Mouse (Mus musculus): ENCODE measurements around the gene Stk11. TPM values are rescaled to one million over a fixed set of nuclear protein-coding genes. Genes with fewer than 3 reads are reported as not detected.
"Not testable (repeated sequence)": the region's sequence is repeated elsewhere in the genome, so short reads cannot be mapped to it uniquely, and the experiment has no call there.

The Stk11 gene
- polyA plus RNA-seq, 1 experiment from 2014 or later = 15.4 TPM

DNA sequence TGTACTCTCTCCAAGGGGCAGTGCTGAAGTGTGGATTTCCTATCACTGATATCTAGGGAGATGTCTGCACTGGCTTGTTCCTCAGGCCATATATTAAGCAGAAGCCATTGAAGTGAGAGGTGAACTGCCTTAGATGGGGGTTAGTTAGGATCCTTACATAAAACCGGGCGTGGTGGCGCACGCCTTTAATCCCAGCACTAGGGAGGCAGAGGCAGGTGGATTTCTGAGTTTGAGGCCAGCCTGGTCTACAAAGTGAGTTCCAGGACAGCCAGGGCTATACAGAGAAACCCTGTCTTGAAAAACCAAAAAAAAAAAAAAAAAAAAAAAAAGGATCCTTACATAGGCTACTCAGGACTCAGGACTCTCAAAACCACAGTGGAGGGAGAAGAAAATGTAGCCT is 50.5 kb downstream of the Stk11 start:
- H3K4me1 ChIP-seq (ENCODE audit: control insufficient read depth, insufficient read depth, low read length) = peaks cover 46% of the 10 kb centered on the region
- H3K4me2 ChIP-seq (ENCODE audit: low read length) = peak overlapping the region; percentile 97
- 93% methylated on average over 4 of the region's 4 CpGs for WGBS
- not testable (repeated sequence) for ATAC-seq; H3K36me3 ChIP-seq (ENCODE audit: control insufficient read depth, insufficient read depth, low read length); H3K4me3 ChIP-seq (ENCODE audit: low read depth, low read length); H3K9me3 ChIP-seq (replicated peaks; ENCODE audit: control insufficient read depth, low read length, poor library complexity, severe bottlenecking); H3K27me3 ChIP-seq (ENCODE audit: control insufficient read depth, insufficient read depth, low read depth, low read length)
- peak overlapping the region; percentile 82 for H3K27ac ChIP-seq (ENCODE audit: low read length)
- peak overlapping the region; percentile 75 for H3K9ac ChIP-seq (ENCODE audit: low read depth, low read length)

DNA sequence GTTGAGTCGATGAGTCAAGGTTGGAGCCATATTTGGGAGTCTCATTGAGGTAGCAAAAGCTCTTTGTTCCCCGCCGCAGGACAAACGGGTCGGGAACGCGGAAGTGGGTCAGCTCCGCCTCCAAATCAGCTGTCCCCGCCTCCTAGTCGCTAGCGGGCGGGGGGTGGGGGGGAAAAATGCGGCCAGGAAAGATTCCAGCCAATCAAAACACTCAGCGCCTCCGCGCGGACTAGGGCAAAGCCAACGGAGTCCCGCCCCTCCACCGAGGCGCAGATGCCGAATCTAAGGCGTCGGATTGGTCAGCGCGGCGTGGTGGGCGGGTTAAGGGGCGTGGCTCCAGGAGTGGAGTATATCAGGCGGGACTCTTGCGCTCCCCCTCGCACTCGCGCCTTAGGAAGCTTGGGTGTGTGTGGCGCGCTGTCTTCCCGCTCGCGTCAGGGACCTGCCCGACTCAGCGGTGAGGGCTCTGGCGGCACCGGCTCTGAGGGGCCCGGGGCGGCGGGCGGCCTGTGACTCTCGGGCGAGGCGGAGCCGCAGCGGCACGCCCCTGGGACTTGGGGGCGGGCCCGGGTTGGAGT is 51.9 kb downstream of the Stk11 start:
- peak overlapping the region; percentile 99 for H3K9ac ChIP-seq (ENCODE audit: low read depth, low read length)
- peak; percentile 91 for ATAC-seq
- under 1% methylated on average over 49 of the region's 55 CpGs for whole genome bisulfite sequencing
- peak overlapping the region; percentile 93 for H3K4me3 ChIP-seq (ENCODE audit: low read depth, low read length)
- H3K36me3 ChIP-seq (ENCODE audit: control insufficient read depth, insufficient read depth, low read length) = peaks cover 19% of the 10 kb centered on the region
- H3K9me3 ChIP-seq (replicated peaks; ENCODE audit: control insufficient read depth, low read length, poor library complexity, severe bottlenecking) = no peaks in the 10 kb centered on the region
- no peaks in the 10 kb centered on the region for H3K27me3 ChIP-seq (ENCODE audit: control insufficient read depth, insufficient read depth, low read depth, low read length)
- H3K27ac ChIP-seq (ENCODE audit: low read length) = peak overlapping the region; percentile 100
- peak overlapping the region; percentile 77 for H3K4me2 ChIP-seq (ENCODE audit: low read length)
- peaks cover 51% of the 10 kb centered on the region for H3K4me1 ChIP-seq (ENCODE audit: control insufficient read depth, insufficient read depth, low read length)

DNA sequence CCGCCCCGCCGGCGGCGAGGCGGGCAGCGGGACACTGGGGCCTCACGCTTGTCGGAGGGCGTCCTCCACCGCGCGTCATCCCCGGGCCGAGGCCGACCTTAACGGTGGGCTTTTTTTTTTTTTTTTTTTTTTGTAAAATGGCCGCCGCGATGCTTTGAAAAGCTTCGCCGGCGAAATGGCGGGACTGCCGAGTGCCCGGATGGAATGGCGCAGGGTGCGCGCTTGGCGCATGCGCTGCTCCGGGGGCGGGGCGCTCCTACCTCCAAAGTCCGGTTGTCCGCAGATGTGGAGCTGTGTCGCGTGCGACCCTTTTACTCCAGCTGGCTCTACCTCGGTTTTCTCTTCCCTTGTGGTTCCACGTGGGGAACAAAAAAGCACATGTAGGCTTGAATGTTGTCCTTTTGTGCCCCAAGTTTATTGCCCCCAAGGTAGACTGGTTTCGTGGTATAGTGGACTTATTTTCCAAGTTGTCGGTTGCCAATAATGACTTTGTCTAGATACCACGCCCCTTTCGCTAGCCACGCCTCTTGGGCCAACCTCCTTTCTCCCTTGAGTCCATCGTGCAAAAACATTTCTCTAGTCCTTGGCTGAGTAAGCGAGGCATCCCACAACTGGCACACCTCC is 52.5 kb downstream of the Stk11 start:
- 1% methylated on average over 47 of the region's 48 CpGs for WGBS
- peak overlapping the region; percentile 100 for H3K27ac ChIP-seq (ENCODE audit: low read length)
- H3K4me3 ChIP-seq (ENCODE audit: low read depth, low read length) = peak overlapping the region; percentile 93
- peak overlapping the region; percentile 77 for H3K4me2 ChIP-seq (ENCODE audit: low read length)
- peak overlapping the region; percentile 99 for H3K9ac ChIP-seq (ENCODE audit: low read depth, low read length)
- no peaks in the 10 kb centered on the region for H3K9me3 ChIP-seq (replicated peaks; ENCODE audit: control insufficient read depth, low read length, poor library complexity, severe bottlenecking)
- peak; percentile 46 for ATAC-seq
- peaks cover 53% of the 10 kb centered on the region for H3K4me1 ChIP-seq (ENCODE audit: control insufficient read depth, insufficient read depth, low read length)
- no peaks in the 10 kb centered on the region for H3K27me3 ChIP-seq (ENCODE audit: control insufficient read depth, insufficient read depth, low read depth, low read length)
- peaks cover 19% of the 10 kb centered on the region for H3K36me3 ChIP-seq (ENCODE audit: control insufficient read depth, insufficient read depth, low read length)

GRCm38 (mm10) chr10:80169070-80169469 is 53.5 kb downstream of the Stk11 start:
- 29% methylated on average over 1 of the region's 1 CpGs for WGBS
- peak overlapping the region; percentile 100; the same call in 1 of the 2 replicates for H3K27ac ChIP-seq (ENCODE audit: low read length)
- H3K4me1 ChIP-seq (ENCODE audit: control insufficient read depth, insufficient read depth, low read length) = peaks cover 52% of the 10 kb centered on the region

GRCm38 (mm10) chr10:80169651-80170050 is 54.0 kb downstream of the Stk11 start:
- H3K27ac ChIP-seq (ENCODE audit: low read length) = no peak overlapping the region

More at GRCm38 (mm10) chr10:80169070-80169469, 53.5 kb downstream of the Stk11 start:
- H3K4me2 ChIP-seq (ENCODE audit: low read length) = peak overlapping the region; percentile 77
- ATAC-seq = no peak
- H3K27me3 ChIP-seq (ENCODE audit: control insufficient read depth, insufficient read depth, low read depth, low read length) = no peaks in the 10 kb centered on the region
- peaks cover 19% of the 10 kb centered on the region for H3K36me3 ChIP-seq (ENCODE audit: control insufficient read depth, insufficient read depth, low read length)
- peak overlapping the region; percentile 93 for H3K4me3 ChIP-seq (ENCODE audit: low read depth, low read length)
- peak overlapping the region; percentile 99; the same call in 1 of the 2 replicates for H3K9ac ChIP-seq (ENCODE audit: low read depth, low read length)
- no peaks in the 10 kb centered on the region for H3K9me3 ChIP-seq (replicated peaks; ENCODE audit: control insufficient read depth, low read length, poor library complexity, severe bottlenecking)

DNA sequence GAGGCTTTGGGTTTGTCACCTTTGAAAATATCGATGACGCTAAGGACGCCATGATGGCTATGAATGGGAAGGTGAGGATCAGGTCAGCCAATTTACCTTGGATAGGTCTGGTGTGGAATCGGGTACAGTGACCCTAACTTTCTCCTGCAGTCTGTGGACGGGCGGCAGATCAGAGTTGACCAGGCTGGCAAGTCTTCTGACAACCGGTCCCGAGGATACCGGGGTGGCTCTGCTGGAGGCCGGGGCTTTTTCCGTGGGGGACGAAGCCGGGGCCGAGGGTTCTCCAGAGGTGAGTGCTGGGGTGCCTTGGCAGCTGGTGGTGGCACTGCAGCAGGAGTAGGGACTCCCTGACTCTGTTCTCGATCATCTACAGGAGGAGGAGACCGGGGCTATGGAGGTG is 54.4 kb downstream of the Stk11 start:
- no peak overlapping the region for H3K4me3 ChIP-seq (ENCODE audit: low read depth, low read length)
- peaks cover 45% of the 10 kb centered on the region for H3K4me1 ChIP-seq (ENCODE audit: control insufficient read depth, insufficient read depth, low read length)
- no peak overlapping the region for H3K4me2 ChIP-seq (ENCODE audit: low read length)

More at GRCm38 (mm10) chr10:80169651-80170050, 54.0 kb downstream of the Stk11 start:
- no peak overlapping the region for H3K4me3 ChIP-seq (ENCODE audit: low read depth, low read length)
- 87% methylated on average over 7 of the region's 7 CpGs for WGBS
- no peak for ATAC-seq
- peaks cover 19% of the 10 kb centered on the region for H3K36me3 ChIP-seq (ENCODE audit: control insufficient read depth, insufficient read depth, low read length)
- H3K4me2 ChIP-seq (ENCODE audit: low read length) = no peak overlapping the region
- H3K9me3 ChIP-seq (replicated peaks; ENCODE audit: control insufficient read depth, low read length, poor library complexity, severe bottlenecking) = no peaks in the 10 kb centered on the region
- H3K9ac ChIP-seq (ENCODE audit: low read depth, low read length) = no peak overlapping the region
- no peaks in the 10 kb centered on the region for H3K27me3 ChIP-seq (ENCODE audit: control insufficient read depth, insufficient read depth, low read depth, low read length)
- H3K4me1 ChIP-seq (ENCODE audit: control insufficient read depth, insufficient read depth, low read length) = peaks cover 46% of the 10 kb centered on the region

GRCm38 (mm10) chr10:80170601-80171021 is 55.0 kb downstream of the Stk11 start:
- no peak overlapping the region for H3K4me2 ChIP-seq (ENCODE audit: low read length)
- no peak for ATAC-seq
- no peak overlapping the region for H3K9ac ChIP-seq (ENCODE audit: low read depth, low read length)
- H3K4me1 ChIP-seq (ENCODE audit: control insufficient read depth, insufficient read depth, low read length) = peaks cover 40% of the 10 kb centered on the region
- H3K27me3 ChIP-seq (ENCODE audit: control insufficient read depth, insufficient read depth, low read depth, low read length) = no peaks in the 10 kb centered on the region
- H3K4me3 ChIP-seq (ENCODE audit: low read depth, low read length) = no peak overlapping the region
- whole genome bisulfite sequencing = 95% methylated on average over 19 of the region's 19 CpGs
- H3K36me3 ChIP-seq (ENCODE audit: control insufficient read depth, insufficient read depth, low read length) = peaks cover 19% of the 10 kb centered on the region
- H3K27ac ChIP-seq (ENCODE audit: low read length) = no peak overlapping the region
- H3K9me3 ChIP-seq (replicated peaks; ENCODE audit: control insufficient read depth, low read length, poor library complexity, severe bottlenecking) = no peaks in the 10 kb centered on the region

More for the DNA sequence above, 54.4 kb downstream of the Stk11 start:
- no peak overlapping the region for H3K27ac ChIP-seq (ENCODE audit: low read length)
- no peak for ATAC-seq
- H3K9me3 ChIP-seq (replicated peaks; ENCODE audit: control insufficient read depth, low read length, poor library complexity, severe bottlenecking) = no peaks in the 10 kb centered on the region
- peaks cover 19% of the 10 kb centered on the region for H3K36me3 ChIP-seq (ENCODE audit: control insufficient read depth, insufficient read depth, low read length)
- WGBS = 96% methylated on average over 16 of the region's 16 CpGs
- no peaks in the 10 kb centered on the region for H3K27me3 ChIP-seq (ENCODE audit: control insufficient read depth, insufficient read depth, low read depth, low read length)
- no peak overlapping the region for H3K9ac ChIP-seq (ENCODE audit: low read depth, low read length)

GRCm38 (mm10) chr10:80171252-80171651 is 55.6 kb downstream of the Stk11 start:
- Histone ChIP-seq H3K36me3 (ENCODE audit: control insufficient read depth, insufficient read depth, low read length) (peaks cover 19% of the 10 kb centered on the region), H3K9me3 (replicated peaks; ENCODE audit: control insufficient read depth, low read length, poor library complexity, severe bottlenecking) (no peaks in the 10 kb centered on the region), H3K27me3 (ENCODE audit: control insufficient read depth, insufficient read depth, low read depth, low read length) (no peaks in the 10 kb centered on the region), H3K27ac (ENCODE audit: low read length) (no peak overlapping the region), H3K4me1 (ENCODE audit: control insufficient read depth, insufficient read depth, low read length) (peaks cover 36% of the 10 kb centered on the region), H3K9ac (ENCODE audit: low read depth, low read length) (no peak overlapping the region), H3K4me2 (ENCODE audit: low read length) (no peak overlapping the region), H3K4me3 (ENCODE audit: low read depth, low read length) (no peak overlapping the region)
- 88% methylated on average over 15 of the region's 15 CpGs for WGBS
- ATAC-seq = no peak
